Comparison of ENCODE assay signal across 20 mouse cellular contexts in genomic region chr10:119018490-119018889, GRCm38 (mm10).
"Had no signal": no experiment of that assay in that cellular context is flagged by ENCODE, and none has a peak within 500 bp of the region (broad histone marks: within the 10 kb centered on the region; RNA-seq: fewer than 3 reads in every experiment).

No protein-coding gene starts in this region.

- ATAC-seq: forebrain, embryonic 13.5 days; forebrain, embryonic 14.5 days; forebrain, embryonic 15.5 days; forebrain, embryonic 16.5 days; forebrain, postnatal 0 days had no signal

- DNase-seq: cerebellum, adult 8-10 months; cerebellum, adult 9-10 months; cerebellum, adult 9-11 months; cerebellum, postnatal 10 days; cerebellum, postnatal 14 days; cerebellum, postnatal 25 days; cerebellum, postnatal 36 days; embryo, embryonic 11 days; forebrain, postnatal 0 days; gastrocnemius, adult 2 months; gastrocnemius, postnatal 14 days; gastrocnemius, postnatal 25 days; gastrocnemius, postnatal 36 days; heart, adult 11 months; heart, adult 18-20 months; heart, adult 2 months had no signal
